Mouse (Mus musculus) megakaryocyte-erythroid progenitor cell, adult 5 weeks (primary cell): ENCODE results near the gene Xk. TPM values are rescaled to one million over a fixed set of nuclear protein-coding genes. Genes with fewer than 3 reads are reported as not detected.

Experiments used
- polyA plus RNA-seq: library from polyadenylated mRNA; stranded (reverse); fragments of >175 nt; gene quantifications from 2 replicates; pipeline ENCODE4 v1.2.3, GENCODE M21; 2012

Gene Xk
- 3.5 and 4.0 TPM in 2 replicates for polyA plus RNA-seq

GRCm38 (mm10) chrX:9272460-9273361 is at the start of gene Xk:
Xk (plus strand) TSS chrX:9272756.

GRCm38 (mm10) chrX:9256766-9257165 is 15.8 kb upstream of the Xk start, which contains the start of gene Gm14862:
Gm14862 (minus strand) TSS chrX:9256899.

DNA sequence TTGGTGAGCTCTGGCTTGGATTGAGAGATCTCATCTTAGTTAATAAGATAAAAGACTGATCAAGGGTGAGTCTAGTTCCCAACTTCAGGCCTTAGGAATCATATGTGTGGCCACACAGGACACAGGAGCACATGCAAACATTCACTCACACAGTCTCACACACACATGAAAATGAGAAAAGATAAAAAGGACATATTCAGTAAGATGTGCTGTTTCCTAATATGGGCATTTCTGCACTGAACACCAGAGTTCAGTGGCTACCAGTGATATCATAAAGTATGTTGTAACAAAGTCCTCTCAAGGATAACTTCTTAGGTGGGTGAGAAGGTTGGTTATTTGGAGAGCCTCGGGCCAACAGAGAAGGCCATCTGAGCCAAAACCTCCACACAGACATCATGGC is 10.9 kb downstream of the Xk start, which contains the start of gene H2al1m:
Gene H2al1m, plus strand, starts transcription at position 301 of the 400 bp plus-strand sequence.

GRCm38 (mm10) chrX:9350327-9350726 is 77.8 kb downstream of the Xk start, which contains the start of gene H2al1k:
H2al1k (plus strand) TSS chrX:9350627.

Other genes starting within 250 kb of the Xk start
- gene Fthl17e, start 239.3 kb upstream of the Xk start, polyA plus RNA-seq = not detected in 2 replicates
- not detected in 2 replicates for gene Fthl17f, start 209.7 kb upstream of the Xk start, polyA plus RNA-seq
- not detected in 2 replicates for gene 4930402K13Rik, start 168.2 kb upstream of the Xk start, polyA plus RNA-seq
- gene Lancl3, start 72.9 kb upstream of the Xk start, polyA plus RNA-seq = 0.09 and 0.10 TPM in 2 replicates
- gene Gm14862, start 15.9 kb upstream of the Xk start, polyA plus RNA-seq = not detected in 2 replicates
- not detected in 2 replicates for gene H2al1m, start 11.0 kb downstream of the Xk start, polyA plus RNA-seq
- 0.20 TPM in 1 of 2 replicates, not detected in the other for gene H2al1k, start 77.9 kb downstream of the Xk start, polyA plus RNA-seq
- 3.9 and 6.3 TPM in 2 replicates for gene Cybb, start 215.0 kb downstream of the Xk start, polyA plus RNA-seq